Mouse (Mus musculus) hindbrain, postnatal 0 days (tissue): Measurements from ENCODE around the gene Alad. TPM values are rescaled to one million over a fixed set of nuclear protein-coding genes. Genes with fewer than 3 reads are reported as not detected.
A peak's percentile ranks its signal among the peaks of the same experiment; 100 is the strongest.

Experiments
- ATAC-seq: fragments of 200-750 bp; cut with Nextera tagmentation; 2 replicates; pipeline ENCODE4 v1.8.0; 2017; ENCODE audit warnings: mild to moderate bottlenecking, moderate TSS enrichment, moderate library complexity
- DNase-seq: peaks from one replicate; pipeline ENCODE4 v3.0.0-alpha.2; 2015; ENCODE audit warnings: low spot score
- H3K27ac ChIP-seq: fragments of 300-500 bp; sonication (generic); 2 replicates; pipeline ENCODE4 v1.5.1; 2014; ENCODE audit warnings: mild to moderate bottlenecking
- H3K27me3 ChIP-seq: fragments of 300-500 bp; sonication (generic); 2 replicates; pipeline ENCODE4 v1.6.1; 2014; ENCODE audit warnings: low read length, mixed read lengths; ENCODE audit not compliant: insufficient read depth
- H3K36me3 ChIP-seq: fragments of 300-500 bp; sonication (generic); 2 replicates; pipeline ENCODE4 v1.6.1; 2014; ENCODE audit warnings: low read length, mixed read lengths; ENCODE audit not compliant: insufficient read depth
- H3K4me1 ChIP-seq: fragments of 300-500 bp; sonication (generic); 2 replicates; pipeline ENCODE4 v1.6.1; 2014; ENCODE audit warnings: antibody characterized with exemption, low read length, mixed read lengths; ENCODE audit not compliant: insufficient read depth
- H3K4me2 ChIP-seq: fragments of 300-500 bp; sonication (generic); 2 replicates; pipeline ENCODE4 v1.6.1; 2014; ENCODE audit warnings: low read depth, mild to moderate bottlenecking, low read length, moderate library complexity, mixed read lengths
- H3K4me3 ChIP-seq: fragments of 300-500 bp; sonication (generic); 2 replicates; pipeline ENCODE4 v1.5.1; 2014; ENCODE audit warnings: low read length
- H3K9ac ChIP-seq: fragments of 300-500 bp; sonication (generic); replicated peaks from 2 replicates; pipeline ENCODE4 v1.6.1; 2014; ENCODE audit warnings: mild to moderate bottlenecking, low read length, moderate library complexity, mixed read lengths
- H3K9me3 ChIP-seq: fragments of 300-500 bp; sonication (generic); 2 replicates; pipeline ENCODE4 v1.6.1; 2016; ENCODE audit warnings: low read length, mixed read lengths
- CTCF ChIP-seq: IDR thresholded peaks from 2 replicates; pipeline ENCODE4 v1.5.1; 2016; ENCODE audit warnings: antibody characterized with exemption, control low read depth, low read depth
- WGBS: fragments of 180-500 bp; shearing (Covaris S2); extraction: QIAGEN DNeasy Blood & Tissue Kit; methylation state at CpG from one replicate; pipeline ENCODE4 v1.1.7; 2014; 5-methylcytosine and 5-hydroxymethylcytosine counted together
- polyA plus RNA-seq: library from polyadenylated mRNA; unstranded; fragments of >200 nt; fragmentation: Nextera tagmentation; extraction: Ambion mirVana; gene quantifications from 2 replicates; pipeline ENCODE4 v1.2.1, GENCODE M21; 2015
- total RNA-seq: library from RNA; depleted of rRNA; stranded (reverse); fragments of >200 nt; gene quantifications from 2 replicates; pipeline ENCODE4 v1.2.3, GENCODE M21; 2014

Gene Alad
- total and polyA plus RNA-seq, 2 experiments from 2014 or later, result 50.9 to 70.5 TPM

- no peaks in the 10 kb centered on the region for H3K9me3 ChIP-seq
- no peak within 1 kb of the TSS for H3K4me3 ChIP-seq
- 57% methylated on average over 6 of the region's 6 CpGs for WGBS
- no peaks in the 10 kb centered on the region for H3K36me3 ChIP-seq
- H3K4me1 ChIP-seq, result no peaks in the 10 kb centered on the region
- H3K9ac ChIP-seq, result no peak within 1 kb of the TSS
- no peak for TF ChIP-seq CTCF
- ATAC-seq (no peak), DNase-seq (no peak)
- H3K4me2 ChIP-seq, result no peak within 1 kb of the TSS
- H3K27me3 ChIP-seq, result no peaks in the 10 kb centered on the region
- no peak within 1 kb of the TSS for H3K27ac ChIP-seq
These were observed 40.1 kb upstream of the Alad start, which contains the start of gene Rgs3 for GRCm38 (mm10) chr4:62559797-62560329. Gene Rgs3, plus strand, starts transcription at chr4:62559847.

- WGBS, result 67% methylated on average over 3 of the region's 3 CpGs
- ATAC-seq (no peak), DNase-seq (no peak)
- H3K4me1 ChIP-seq, result no peaks in the 10 kb centered on the region
- H3K27me3 ChIP-seq, result no peaks in the 10 kb centered on the region
- no peak overlapping the region for H3K27ac ChIP-seq
- TF ChIP-seq CTCF, result no peak
- H3K9me3 ChIP-seq, result no peaks in the 10 kb centered on the region
- H3K4me3 ChIP-seq, result no peak overlapping the region
- H3K4me2 ChIP-seq, result no peak overlapping the region
- H3K36me3 ChIP-seq, result no peaks in the 10 kb centered on the region
- H3K9ac ChIP-seq, result no peak overlapping the region
These were observed 37.7 kb upstream of the Alad start for GRCm38 (mm10) chr4:62557436-62557835.

- ATAC-seq, result no peak
These were observed 32.2 kb upstream of the Alad start for GRCm38 (mm10) chr4:62551966-62552365.

GRCm38 (mm10) chr4:62544801-62545200 is 25.1 kb upstream of the Alad start:
- H3K27me3 ChIP-seq, result no peaks in the 10 kb centered on the region
- H3K9me3 ChIP-seq, result no peaks in the 10 kb centered on the region
- ATAC-seq (no peak), DNase-seq (no peak)
- H3K27ac ChIP-seq, result no peak overlapping the region
- no peaks in the 10 kb centered on the region for H3K4me1 ChIP-seq
- H3K9ac ChIP-seq, result no peak overlapping the region
- no peak overlapping the region for H3K4me3 ChIP-seq
- H3K4me2 ChIP-seq, result no peak overlapping the region
- H3K36me3 ChIP-seq, result no peaks in the 10 kb centered on the region
- no peak for TF ChIP-seq CTCF

More at GRCm38 (mm10) chr4:62551966-62552365, 32.2 kb upstream of the Alad start:
- Histone ChIP-seq H3K4me3 (no peak overlapping the region), H3K36me3 (no peaks in the 10 kb centered on the region), H3K27ac (no peak overlapping the region), H3K4me2 (no peak overlapping the region), H3K4me1 (no peaks in the 10 kb centered on the region), H3K9ac (no peak overlapping the region), H3K9me3 (no peaks in the 10 kb centered on the region), H3K27me3 (no peaks in the 10 kb centered on the region)
- 89% methylated on average over 7 of the region's 7 CpGs for WGBS
- no peak for DNase-seq
- no peak for TF ChIP-seq CTCF

- no peaks in the 10 kb centered on the region for H3K36me3 ChIP-seq
- DNase-seq, result no peak
- no peak for TF ChIP-seq CTCF
These were observed 24.1 kb upstream of the Alad start for GRCm38 (mm10) chr4:62543782-62544181.

GRCm38 (mm10) chr4:62541802-62542201 is 22.1 kb upstream of the Alad start:
- H3K9ac ChIP-seq, result no peak overlapping the region
- no peak for TF ChIP-seq CTCF

More at GRCm38 (mm10) chr4:62543782-62544181, 24.1 kb upstream of the Alad start:
- no peak overlapping the region for H3K27ac ChIP-seq
- no peaks in the 10 kb centered on the region for H3K4me1 ChIP-seq
- ATAC-seq, result no peak
- H3K27me3 ChIP-seq, result no peaks in the 10 kb centered on the region
- 92% methylated on average over 6 of the region's 6 CpGs for WGBS
- H3K9ac ChIP-seq, result no peak overlapping the region
- H3K4me2 ChIP-seq, result no peak overlapping the region
- H3K9me3 ChIP-seq, result no peaks in the 10 kb centered on the region
- no peak overlapping the region for H3K4me3 ChIP-seq

GRCm38 (mm10) chr4:62533729-62534128 is 14.0 kb upstream of the Alad start:
- no peak for TF ChIP-seq CTCF
- H3K4me2 ChIP-seq, result no peak overlapping the region
- H3K9ac ChIP-seq, result no peak overlapping the region
- no peaks in the 10 kb centered on the region for H3K9me3 ChIP-seq
- H3K4me3 ChIP-seq, result no peak overlapping the region
- DNase-seq (no peak), ATAC-seq (no peak)
- H3K27me3 ChIP-seq, result no peaks in the 10 kb centered on the region
- 72% methylated on average over 6 of the region's 6 CpGs for WGBS
- H3K27ac ChIP-seq, result no peak overlapping the region
- no peaks in the 10 kb centered on the region for H3K4me1 ChIP-seq
- H3K36me3 ChIP-seq, result no peaks in the 10 kb centered on the region

More at GRCm38 (mm10) chr4:62541802-62542201, 22.1 kb upstream of the Alad start:
- peak; percentile 61 for ATAC-seq
- Histone ChIP-seq H3K27ac (no peak overlapping the region), H3K4me2 (no peak overlapping the region), H3K4me1 (no peaks in the 10 kb centered on the region), H3K27me3 (no peaks in the 10 kb centered on the region), H3K4me3 (no peak overlapping the region), H3K36me3 (no peaks in the 10 kb centered on the region), H3K9me3 (no peaks in the 10 kb centered on the region)
- WGBS, result 53% methylated on average over 3 of the region's 3 CpGs
- peak; percentile 53 for DNase-seq
